Mouse (Mus musculus): ENCODE results near the gene Gm9495.
"Not testable (repeated sequence)": the region's sequence is repeated elsewhere in the genome, so short reads cannot be mapped to it uniquely, and the experiment has no call there.

Gm9495 gene

GRCm38 (mm10) chr8:69453465-69453864 lies at the start of gene Gm9495:
Gm9495 (minus strand) TSS chr8:69453565.
- not testable (repeated sequence) for DNase-seq (ENCODE audit: low spot score)

GRCm38 (mm10) chr8:69474946-69475345 lies 21.6 kb upstream of the Gm9495 start:
- not testable (repeated sequence) for DNase-seq (ENCODE audit: low spot score)

- not testable (repeated sequence) for DNase-seq (ENCODE audit: low spot score)
Measured at GRCm38 (mm10) chr8:69420018-69420417, 33.3 kb downstream of the Gm9495 start.

GRCm38 (mm10) chr8:69414326-69414725 lies 39.0 kb downstream of the Gm9495 start:
- no peak for DNase-seq (ENCODE audit: low spot score)

GRCm38 (mm10) chr8:69404768-69405167 lies 48.6 kb downstream of the Gm9495 start:
- no peak for DNase-seq (ENCODE audit: low spot score)

- no peak for DNase-seq (ENCODE audit: low spot score)
Measured at GRCm38 (mm10) chr8:69399956-69400443, 53.4 kb downstream of the Gm9495 start.

- no peak for DNase-seq (ENCODE audit: low spot score)
Measured at GRCm38 (mm10) chr8:69399181-69399955, 54.0 kb downstream of the Gm9495 start.

GRCm38 (mm10) chr8:69396196-69396595 lies 57.2 kb downstream of the Gm9495 start:
- DNase-seq (ENCODE audit: low spot score): no peak

- peak; percentile 93 for DNase-seq (ENCODE audit: low spot score)
Measured at GRCm38 (mm10) chr8:69395050-69395789, 58.1 kb downstream of the Gm9495 start.

GRCm38 (mm10) chr8:69384361-69384760 lies 69.0 kb downstream of the Gm9495 start:
- no peak for DNase-seq (ENCODE audit: low spot score)
